Mouse (Mus musculus): ENCODE results near the gene Tmem130. TPM values are rescaled to one million over a fixed set of nuclear protein-coding genes. Genes with fewer than 3 reads are reported as not detected.
"Not testable (repeated sequence)": the region's sequence is repeated elsewhere in the genome, so short reads cannot be mapped to it uniquely, and the experiment has no call there.

Gene Tmem130
- polyA plus RNA-seq, 1 experiment from 2014 or later = 4.4 TPM

DNA sequence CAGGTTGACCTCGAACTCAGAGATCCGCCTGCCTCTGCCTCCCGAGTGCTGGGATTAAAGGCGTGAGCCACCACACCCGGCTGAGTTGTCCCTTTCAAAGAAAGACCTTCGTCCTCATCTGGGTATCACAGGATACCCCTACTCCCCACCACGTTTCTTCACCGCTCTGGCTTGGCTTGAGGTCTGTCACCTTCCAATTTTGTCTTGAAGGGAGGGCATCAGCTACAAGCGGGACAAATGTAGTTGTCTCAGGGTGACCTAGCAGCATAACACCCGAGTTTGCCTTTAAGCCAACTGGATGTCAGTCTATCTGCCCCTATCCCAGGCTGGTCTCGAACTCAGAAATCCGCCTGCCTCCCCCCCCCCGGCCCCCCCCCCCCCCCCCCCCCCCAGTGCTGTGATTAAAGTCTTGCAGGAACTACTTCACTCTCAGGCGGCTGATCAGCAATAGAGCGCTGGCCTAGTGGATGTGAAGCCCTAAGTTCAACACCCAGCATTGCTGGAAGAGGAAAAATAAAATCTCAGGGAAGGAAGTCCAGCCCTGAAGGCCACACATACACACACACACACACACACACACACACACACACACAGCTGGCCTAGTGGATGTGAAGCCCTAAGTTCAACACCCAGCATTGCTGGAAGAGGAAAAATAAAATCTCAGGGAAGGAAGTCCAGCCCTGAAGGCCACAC, 5.6 kb upstream of the Tmem130 start, which contains the start of gene Trrap:
Gene Trrap (plus strand): TSS at position 627 of the 693 bp plus-strand sequence.
- not testable (repeated sequence) for H3K36me3 ChIP-seq; H3K27me3 ChIP-seq (replicated peaks); H3K9me3 ChIP-seq; H3K4me1 ChIP-seq
- peak within 1 kb of the TSS; percentile 70 for H3K4me2 ChIP-seq
- WGBS = 78% methylated on average over 13 of the region's 15 CpGs
- H3K9ac ChIP-seq = peak within 1 kb of the TSS; percentile 84
- H3K4me3 ChIP-seq (replicated peaks) = peak within 1 kb of the TSS; percentile 89
- peak; percentile 8; the same call in 1 of the 2 replicates for ATAC-seq (ENCODE audit: insufficient read depth, low FRiP score, low read depth)
- H3K27ac ChIP-seq = peak within 1 kb of the TSS; percentile 96

DNA sequence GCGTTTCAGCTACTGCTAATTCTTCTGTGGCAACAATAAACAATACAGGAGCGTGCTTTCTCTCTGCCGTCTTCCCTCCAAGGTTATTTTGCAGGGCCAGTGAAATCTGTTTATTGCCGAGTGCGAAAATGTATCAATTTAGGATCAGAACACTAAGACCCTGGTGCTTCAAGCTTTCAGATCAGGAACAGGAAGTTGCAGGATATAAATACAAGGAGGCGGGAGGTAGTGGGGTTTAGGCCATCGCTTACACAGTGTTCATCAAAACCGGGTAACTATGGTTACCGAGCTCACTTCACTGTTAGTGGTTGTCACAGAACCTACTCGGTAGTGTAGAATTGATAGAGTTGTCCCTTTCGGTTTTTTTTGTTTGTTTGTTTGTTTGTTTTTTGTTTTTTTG, 5.0 kb upstream of the Tmem130 start:
- Histone ChIP-seq H3K4me2 (no peak overlapping the region), H3K9ac (no peak overlapping the region), H3K36me3 (0 out of 2 replicates have a peak, but pooled peaks cover 3% of the 10 kb centered on the region), H3K27me3 (replicated peaks) (peaks cover 5% of the 10 kb centered on the region), H3K4me3 (replicated peaks) (no peak overlapping the region), H3K4me1 (peaks cover 8% of the 10 kb centered on the region), H3K9me3 (no peaks in the 10 kb centered on the region), H3K27ac (no peak overlapping the region)
- ATAC-seq (ENCODE audit: insufficient read depth, low FRiP score, low read depth) = no peak
- 70% methylated on average over 11 of the region's 11 CpGs for WGBS

DNA sequence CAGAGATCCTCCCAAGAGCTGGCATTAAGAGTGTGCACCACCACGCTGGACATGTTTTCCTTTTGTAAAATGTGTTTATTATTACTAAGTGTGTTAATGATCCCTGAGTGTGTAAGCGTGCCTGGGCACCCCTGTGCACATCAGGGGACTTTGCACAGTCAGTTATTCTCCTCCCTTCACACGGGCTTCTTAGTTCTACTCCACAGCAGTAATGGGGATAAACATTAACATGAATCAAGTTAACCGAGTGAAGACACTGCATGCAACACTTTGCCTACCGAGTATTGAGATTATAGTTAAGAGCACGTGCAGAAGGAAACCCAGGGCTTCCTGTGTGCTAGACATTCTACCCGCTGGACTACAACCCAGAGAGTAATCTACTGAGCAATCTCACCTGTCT, 4.4 kb upstream of the Tmem130 start:
- H3K4me3 ChIP-seq (replicated peaks) = no peak overlapping the region
- no peak overlapping the region for H3K9ac ChIP-seq
- no peak overlapping the region for H3K27ac ChIP-seq
- peaks cover 13% of the 10 kb centered on the region for H3K4me1 ChIP-seq
- peaks cover 11% of the 10 kb centered on the region for H3K27me3 ChIP-seq (replicated peaks)
- H3K36me3 ChIP-seq = 0 out of 2 replicates have a peak, but pooled peaks cover under 1% of the 10 kb centered on the region
- no peaks in the 10 kb centered on the region for H3K9me3 ChIP-seq
- no peak overlapping the region for H3K4me2 ChIP-seq
- ATAC-seq (ENCODE audit: insufficient read depth, low FRiP score, low read depth) = no peak
- WGBS = 63% methylated on average over 7 of the region's 7 CpGs

DNA sequence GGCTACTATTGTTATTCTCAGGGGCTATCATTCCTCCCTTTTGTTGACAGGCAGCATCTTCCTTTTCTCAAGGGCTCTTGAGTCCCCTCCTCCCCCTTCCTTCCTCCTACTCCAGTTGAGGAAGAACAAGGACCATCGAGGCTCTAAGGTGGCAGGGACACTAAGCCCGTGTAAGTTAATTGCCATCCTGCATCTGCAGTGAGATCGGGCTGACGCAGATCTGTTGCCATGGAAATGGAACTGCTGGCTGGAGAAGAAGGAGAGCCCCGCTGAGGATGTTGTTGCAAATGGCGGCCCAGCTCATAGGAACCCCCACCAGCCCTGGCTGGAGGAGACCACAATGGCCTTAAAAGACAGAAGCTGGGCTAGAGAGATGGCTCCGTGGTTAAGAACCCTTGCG, 3.2 kb downstream of the Tmem130 start:
- Histone ChIP-seq H3K9ac (no peak overlapping the region), H3K27ac (no peak overlapping the region), H3K4me1 (0 out of 2 replicates have a peak, but pooled peaks cover 7% of the 10 kb centered on the region), H3K4me3 (replicated peaks) (no peak overlapping the region), H3K27me3 (replicated peaks) (peaks cover 17% of the 10 kb centered on the region), H3K36me3 (no peaks in the 10 kb centered on the region), H3K4me2 (no peak overlapping the region), H3K9me3 (no peaks in the 10 kb centered on the region)
- ATAC-seq (ENCODE audit: insufficient read depth, low FRiP score, low read depth) = no peak
- 22% methylated on average over 8 of the region's 8 CpGs for WGBS

DNA sequence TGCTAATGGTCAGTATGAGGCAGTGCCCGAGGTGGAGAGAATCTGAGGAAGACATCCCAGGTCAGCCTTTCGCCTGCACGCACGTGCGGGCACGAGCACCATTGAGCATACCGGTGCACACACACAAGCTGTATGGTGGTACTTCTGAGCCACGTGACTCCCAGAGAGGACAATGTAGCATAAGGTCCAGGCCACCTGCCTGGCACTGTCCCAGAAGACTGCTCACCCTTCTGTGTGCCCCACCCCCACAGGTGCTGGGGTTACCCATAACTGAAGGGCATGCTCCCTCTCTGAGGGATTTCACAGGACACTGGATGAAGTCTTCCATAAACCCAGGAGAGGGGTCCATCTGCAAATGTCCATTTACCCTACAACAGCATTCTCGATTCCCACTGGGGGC, 4.2 kb downstream of the Tmem130 start:
- Histone ChIP-seq H3K27ac (no peak overlapping the region), H3K9ac (no peak overlapping the region), H3K27me3 (replicated peaks) (peaks cover 17% of the 10 kb centered on the region), H3K36me3 (no peaks in the 10 kb centered on the region), H3K4me2 (no peak overlapping the region), H3K9me3 (no peaks in the 10 kb centered on the region), H3K4me3 (replicated peaks) (no peak overlapping the region), H3K4me1 (0 out of 2 replicates have a peak, but pooled peaks cover 9% of the 10 kb centered on the region)
- 87% methylated on average over 9 of the region's 9 CpGs for WGBS
- ATAC-seq (ENCODE audit: insufficient read depth, low FRiP score, low read depth) = no peak

DNA sequence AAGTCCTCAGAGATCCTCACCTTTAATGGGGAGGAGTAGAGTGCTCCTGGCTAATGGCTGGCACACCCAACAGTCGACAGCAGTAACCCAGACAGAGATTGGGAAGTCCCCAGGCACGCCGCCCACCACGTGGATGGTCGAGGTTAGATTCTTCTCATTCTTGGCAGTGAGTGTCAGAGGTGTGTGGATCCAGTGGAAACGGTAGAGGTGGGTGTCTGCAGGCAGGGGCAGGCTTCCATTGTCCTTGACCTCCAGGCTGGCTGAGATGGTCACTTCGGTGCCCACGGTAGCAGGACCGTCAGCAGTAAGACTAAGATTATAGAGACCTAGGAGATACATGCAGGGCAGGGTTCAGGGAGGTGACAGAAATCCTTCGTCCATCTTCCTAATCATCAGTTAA, 6.4 kb downstream of the Tmem130 start:
- WGBS = 54% methylated on average over 10 of the region's 10 CpGs
- H3K27me3 ChIP-seq (replicated peaks) = 0 out of 2 replicates have a peak, but pooled peaks cover 3% of the 10 kb centered on the region
- no peaks in the 10 kb centered on the region for H3K36me3 ChIP-seq
- H3K9ac ChIP-seq = no peak overlapping the region
- H3K4me1 ChIP-seq = 0 out of 2 replicates have a peak, but pooled peaks cover 3% of the 10 kb centered on the region
- H3K4me3 ChIP-seq (replicated peaks) = no peak overlapping the region
- no peaks in the 10 kb centered on the region for H3K9me3 ChIP-seq
- no peak overlapping the region for H3K4me2 ChIP-seq
- no peak for ATAC-seq (ENCODE audit: insufficient read depth, low FRiP score, low read depth)
- no peak overlapping the region for H3K27ac ChIP-seq

DNA sequence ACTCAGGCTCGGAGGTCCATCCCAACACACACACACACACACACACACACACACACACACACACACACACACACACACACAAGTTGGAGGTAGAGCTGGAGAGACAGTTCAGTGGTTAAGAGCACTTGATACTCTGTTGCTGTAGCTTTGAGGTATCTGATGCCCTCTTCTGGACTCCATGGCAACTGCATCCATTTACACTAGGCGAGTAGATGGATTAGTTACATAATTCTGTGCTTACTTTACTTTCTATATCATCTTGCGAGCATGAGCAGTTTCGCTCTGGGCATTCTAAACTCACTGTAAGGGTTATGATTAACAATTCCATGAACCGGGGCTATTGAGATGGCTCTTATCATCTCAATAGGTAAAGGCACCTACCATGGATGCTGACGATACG, 8.6 kb downstream of the Tmem130 start:
- H3K27me3 ChIP-seq (replicated peaks) = no peaks in the 10 kb centered on the region
- no peak overlapping the region for H3K27ac ChIP-seq
- 0 out of 2 replicates have a peak, but pooled peaks cover 3% of the 10 kb centered on the region for H3K4me1 ChIP-seq
- 56% methylated on average over 6 of the region's 7 CpGs for WGBS
- H3K36me3 ChIP-seq = no peaks in the 10 kb centered on the region
- H3K9me3 ChIP-seq = no peaks in the 10 kb centered on the region
- no peak overlapping the region for H3K4me2 ChIP-seq
- H3K4me3 ChIP-seq (replicated peaks) = no peak overlapping the region
- no peak for ATAC-seq (ENCODE audit: insufficient read depth, low FRiP score, low read depth)
- H3K9ac ChIP-seq = no peak overlapping the region

DNA sequence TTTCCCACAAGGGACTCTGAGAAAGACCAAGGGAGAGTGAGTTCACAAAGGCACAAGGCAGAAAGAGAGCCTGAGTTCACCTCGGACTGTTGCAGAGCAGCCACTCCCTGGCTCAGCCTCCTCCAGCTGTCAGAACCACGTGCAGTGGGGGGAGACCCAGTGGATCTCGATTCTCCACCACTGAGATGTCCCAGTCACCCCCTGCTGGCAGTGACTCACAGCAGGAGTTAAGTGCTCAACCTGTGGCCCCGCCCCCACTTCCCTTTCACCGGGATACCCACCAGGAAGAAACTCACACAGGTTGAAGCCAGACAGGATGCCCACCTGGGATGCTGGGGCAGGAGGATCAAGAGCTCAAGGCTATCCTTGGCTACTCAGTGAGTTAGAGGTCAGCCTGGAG, 9.2 kb downstream of the Tmem130 start:
- no peak overlapping the region for H3K4me3 ChIP-seq (replicated peaks)
- H3K27me3 ChIP-seq (replicated peaks) = no peaks in the 10 kb centered on the region
- H3K9me3 ChIP-seq = no peaks in the 10 kb centered on the region
- no peak overlapping the region for H3K27ac ChIP-seq
- H3K36me3 ChIP-seq = no peaks in the 10 kb centered on the region
- 0 out of 2 replicates have a peak, but pooled peaks cover 3% of the 10 kb centered on the region for H3K4me1 ChIP-seq
- ATAC-seq (ENCODE audit: insufficient read depth, low FRiP score, low read depth) = peak; percentile 35; the same call in 1 of the 2 replicates
- peak overlapping the region; percentile 28; the same call in 1 of the 2 replicates for H3K4me2 ChIP-seq
- WGBS = 5% methylated on average over 5 of the region's 5 CpGs
- no peak overlapping the region for H3K9ac ChIP-seq

DNA sequence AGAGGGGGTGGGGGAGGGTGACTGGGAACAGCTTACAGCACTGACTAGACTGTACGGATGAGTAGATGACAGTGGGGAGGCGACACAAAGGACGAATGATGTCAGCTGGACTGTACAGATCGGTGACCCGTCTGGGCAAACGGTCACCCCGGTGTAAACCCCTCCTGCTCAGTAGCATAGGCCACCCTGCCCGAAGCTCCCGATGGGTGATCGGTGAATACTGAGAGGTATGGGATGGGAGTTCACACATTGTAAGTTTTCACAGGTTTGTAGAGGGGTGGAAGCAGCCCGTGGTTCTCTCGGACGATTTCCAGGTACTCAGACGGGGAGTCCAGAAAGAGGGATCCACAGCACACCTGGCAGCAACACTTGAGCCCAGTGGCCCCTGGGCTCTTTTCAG, 24.5 kb downstream of the Tmem130 start:
- WGBS = 81% methylated on average over 14 of the region's 14 CpGs
- Histone ChIP-seq H3K27ac (no peak overlapping the region), H3K9me3 (no peaks in the 10 kb centered on the region), H3K4me2 (no peak overlapping the region), H3K4me1 (no peaks in the 10 kb centered on the region), H3K27me3 (replicated peaks) (no peaks in the 10 kb centered on the region), H3K36me3 (no peaks in the 10 kb centered on the region), H3K4me3 (replicated peaks) (no peak overlapping the region), H3K9ac (no peak overlapping the region)
- ATAC-seq (ENCODE audit: insufficient read depth, low FRiP score, low read depth) = no peak

DNA sequence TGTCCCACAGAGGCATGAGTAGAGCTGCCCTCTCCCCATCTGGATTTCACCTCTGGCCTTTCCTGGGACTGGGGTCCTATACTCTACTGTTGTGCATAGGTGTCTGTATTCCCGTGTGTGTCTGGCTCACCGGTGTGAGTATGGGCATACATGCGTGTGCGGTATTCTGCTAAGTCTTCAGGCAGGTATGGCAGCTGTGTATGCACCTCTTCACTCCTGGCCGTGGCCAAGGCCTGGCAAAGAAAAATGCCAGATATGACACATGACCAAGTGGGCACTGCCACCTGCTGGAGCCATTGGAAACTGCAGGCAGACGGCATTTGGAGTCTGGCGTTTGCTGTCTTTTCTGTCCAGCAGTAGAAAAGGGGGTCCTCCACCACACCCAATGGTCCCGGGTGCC, 26.7 kb downstream of the Tmem130 start:
- Histone ChIP-seq H3K4me1 (no peaks in the 10 kb centered on the region), H3K36me3 (no peaks in the 10 kb centered on the region), H3K4me3 (replicated peaks) (no peak overlapping the region), H3K27me3 (replicated peaks) (no peaks in the 10 kb centered on the region), H3K9ac (no peak overlapping the region), H3K4me2 (no peak overlapping the region), H3K27ac (no peak overlapping the region), H3K9me3 (no peaks in the 10 kb centered on the region)
- no peak for ATAC-seq (ENCODE audit: insufficient read depth, low FRiP score, low read depth)
- 21% methylated on average over 8 of the region's 8 CpGs for WGBS

DNA sequence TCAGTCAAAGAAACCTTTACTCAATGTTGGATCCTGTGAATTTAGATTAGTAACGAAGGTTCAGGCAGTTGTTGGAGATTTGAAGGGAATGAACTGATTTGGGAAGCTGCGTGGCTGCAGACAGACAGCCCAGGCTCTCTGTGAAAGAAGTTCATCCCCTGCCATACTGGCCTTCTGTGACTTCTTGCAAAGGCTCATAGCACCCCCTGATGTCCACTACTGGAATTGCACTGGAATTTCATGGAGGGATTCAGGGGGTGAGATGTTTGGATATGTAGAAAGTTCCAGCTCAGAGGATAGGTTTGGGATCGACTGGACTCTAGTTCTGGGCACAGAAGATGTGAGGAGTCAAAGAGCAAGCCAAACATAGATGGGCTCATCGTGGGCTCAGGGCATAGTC, 27.7 kb downstream of the Tmem130 start:
- Histone ChIP-seq H3K36me3 (no peaks in the 10 kb centered on the region), H3K27ac (no peak overlapping the region), H3K9ac (no peak overlapping the region), H3K4me1 (no peaks in the 10 kb centered on the region), H3K27me3 (replicated peaks) (no peaks in the 10 kb centered on the region), H3K4me2 (no peak overlapping the region), H3K4me3 (replicated peaks) (no peak overlapping the region), H3K9me3 (no peaks in the 10 kb centered on the region)
- WGBS = 26% methylated on average over 4 of the region's 4 CpGs
- ATAC-seq (ENCODE audit: insufficient read depth, low FRiP score, low read depth) = no peak

DNA sequence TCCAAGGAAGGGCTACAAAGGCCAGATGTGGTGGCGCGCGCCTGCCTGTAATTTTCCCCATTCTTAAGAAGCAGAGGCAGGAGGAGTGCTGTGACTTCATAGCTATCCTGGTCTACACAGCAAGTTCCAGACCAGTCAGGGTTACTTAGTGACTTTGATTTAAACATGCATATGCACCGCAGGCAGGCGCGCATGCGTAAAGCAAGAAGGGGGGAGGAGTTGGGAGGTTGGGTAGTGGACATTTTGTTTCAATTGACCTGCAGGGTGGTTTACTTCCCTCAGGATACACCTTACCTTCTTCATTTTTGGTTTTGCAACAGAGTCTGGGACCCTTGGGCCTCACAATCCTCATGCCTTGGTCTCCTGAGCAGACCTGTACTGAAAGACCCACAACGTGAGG, 32.4 kb downstream of the Tmem130 start:
- 80% methylated on average over 8 of the region's 8 CpGs for WGBS
- no peak for ATAC-seq (ENCODE audit: insufficient read depth, low FRiP score, low read depth)

More for the DNA sequence above, 32.4 kb downstream of the Tmem130 start:
- Histone ChIP-seq H3K9me3 (no peaks in the 10 kb centered on the region), H3K27me3 (replicated peaks) (no peaks in the 10 kb centered on the region), H3K9ac (no peak overlapping the region), H3K4me3 (replicated peaks) (no peak overlapping the region), H3K4me2 (no peak overlapping the region), H3K27ac (no peak overlapping the region), H3K36me3 (no peaks in the 10 kb centered on the region), H3K4me1 (no peaks in the 10 kb centered on the region)

Data from stomach, embryonic 15.5 days (tissue).